Mouse (Mus musculus) brain, embryonic 14.5 days (tissue): ENCODE results near the gene Gm39566. TPM values are rescaled to one million over a fixed set of nuclear protein-coding genes. Genes with fewer than 3 reads are reported as not detected.

Source experiments
- DNase-seq: peaks from one replicate; pipeline ENCODE4 v3.0.0-alpha.2; 2011; ENCODE audit warnings: low read depth
- CTCF ChIP-seq: fragments of 200-500 bp; IDR thresholded peaks from 2 replicates; pipeline ENCODE4 v1.5.1; 2012; ENCODE audit warnings: inconsistent platforms, mild to moderate bottlenecking, moderate library complexity, borderline replicate concordance; ENCODE audit not compliant: insufficient read depth, insufficient read length; ENCODE audit errors: extremely low read depth
- POLR2A ChIP-seq: fragments of 200-500 bp; IDR thresholded peaks from 2 replicates; pipeline ENCODE4 v1.6.1; 2012; ENCODE audit warnings: mild to moderate bottlenecking, inconsistent platforms, borderline replicate concordance; ENCODE audit not compliant: poor library complexity, insufficient read depth, insufficient read length, severe bottlenecking; ENCODE audit errors: extremely low read depth
- polyA plus RNA-seq: library from polyadenylated mRNA; depleted of rRNA; stranded (reverse); fragments of >200 nt; gene quantifications from 2 replicates; pipeline ENCODE4 v1.2.3, GENCODE M21; 2012

Gm39566 gene
- polyA plus RNA-seq, 1 experiment: not detected

GRCm38 (mm10) chr11:69846198-69846680, 31.1 kb upstream of the Gm39566 start, which contains the start of gene Plscr3:
TSS of gene Plscr3 (plus strand) at chr11:69846376.
- DNase-seq: peak; percentile 97
- TF ChIP-seq CTCF (no peak), POLR2A (peak; percentile 59; the same call in 1 of the 2 replicates)

GRCm38 (mm10) chr11:69838714-69839104, 23.6 kb upstream of the Gm39566 start:
- TF ChIP-seq CTCF (no peak), POLR2A (no peak)
- no peak for DNase-seq

- peak; percentile 99 for DNase-seq
- TF ChIP-seq CTCF (no peak), POLR2A (peak; percentile 49; the same call in 1 of the 2 replicates)
Measured at GRCm38 (mm10) chr11:69837952-69838713, 23.0 kb upstream of the Gm39566 start, which contains the start of gene Tmem256. TSS of gene Tmem256 (plus strand) at chr11:69838514.

GRCm38 (mm10) chr11:69837604-69837951, 22.5 kb upstream of the Gm39566 start, which contains the start of gene Nlgn2:
TSS of gene Nlgn2 (minus strand) at chr11:69837784.
- DNase-seq: no peak
- TF ChIP-seq CTCF (peak; percentile 3; the same call in 1 of the 2 replicates), POLR2A (peak; percentile 82)

- 0 out of 2 replicates have a peak, but pooled peaks have one; percentile 14 for TF ChIP-seq POLR2A
- TF ChIP-seq CTCF: no peak
- DNase-seq: peak; percentile 69
Measured at GRCm38 (mm10) chr11:69836703-69837576, 21.8 kb upstream of the Gm39566 start.

- no peak for TF ChIP-seq CTCF
- no peak for TF ChIP-seq POLR2A
- peak; percentile 31 for DNase-seq
Measured at GRCm38 (mm10) chr11:69835966-69836335, 20.9 kb upstream of the Gm39566 start.

GRCm38 (mm10) chr11:69835326-69835965, 20.3 kb upstream of the Gm39566 start:
- DNase-seq: peak; percentile 63
- no peak for TF ChIP-seq CTCF
- no peak for TF ChIP-seq POLR2A

- TF ChIP-seq POLR2A (no peak), CTCF (no peak)
- peak; percentile 51 for DNase-seq
Measured at GRCm38 (mm10) chr11:69834001-69834549, 19.0 kb upstream of the Gm39566 start.

- TF ChIP-seq CTCF (no peak), POLR2A (no peak)
- DNase-seq: peak; percentile 14
Measured at GRCm38 (mm10) chr11:69833554-69833953, 18.5 kb upstream of the Gm39566 start.

GRCm38 (mm10) chr11:69828832-69829231, 13.7 kb upstream of the Gm39566 start:
- no peak for DNase-seq
- TF ChIP-seq CTCF: no peak
- TF ChIP-seq POLR2A: no peak

GRCm38 (mm10) chr11:69823456-69823855, 8.4 kb upstream of the Gm39566 start:
- TF ChIP-seq POLR2A: no peak
- no peak for TF ChIP-seq CTCF
- no peak for DNase-seq

- TF ChIP-seq CTCF (no peak), POLR2A (no peak)
Measured at GRCm38 (mm10) chr11:69822080-69822479, 7.0 kb upstream of the Gm39566 start, which contains the start of gene Spem1. TSS of gene Spem1 (minus strand) at chr11:69822180.

More at GRCm38 (mm10) chr11:69822080-69822479, 7.0 kb upstream of the Gm39566 start, which contains the start of gene Spem1:
- DNase-seq: no peak
